Mouse (Mus musculus) left cerebral cortex, postnatal 25 days (tissue): ENCODE measurements around the gene Pnpla3. TPM values are rescaled to one million over a fixed set of nuclear protein-coding genes. Genes with fewer than 3 reads are reported as not detected.
"Not testable (repeated sequence)": the region's sequence is repeated elsewhere in the genome, so short reads cannot be mapped to it uniquely, and the experiment has no call there.

Source experiments
- DNase-seq, 2 experiments: peaks; one replicate each; pipeline ENCODE4 v3.0.0; 2022; ENCODE audit warnings: low spot score in 2 of 2, mixed read lengths in 1 of 2
- intact Hi-C: fragments of 180-260 bp; cut with DNase I; formaldehyde crosslinking; loops from one replicate; pipeline ENCODE4 v1.15.1; 2025
- total RNA-seq, 2 experiments: library from RNA; stranded (reverse); gene quantifications; 2 replicates each; pipeline ENCODE4 v1.2.3; 2021

Pnpla3 gene
- 10 to 100 TPM; 10.1 to 10.3 TPM for total RNA-seq

- intact Hi-C loops, result loop anchor here (1.0 to 5.0 kb wide), 3 partner anchors 45 to 93 kb away; partner anchors contain the start of genes Pnpla5 and Sult4a1
- peak; percentile 96 to 99 for DNase-seq
These were observed at the start of gene Pnpla3 for GRCm38 (mm10) chr15:84167600-84167999. Gene Pnpla3, plus strand, starts transcription at chr15:84167837.

- DNase-seq, result no peak
- intact Hi-C loops, result loop anchor here (5.0 kb wide), 1 partner anchor 47 kb away; the partner anchor contains the start of gene Pnpla3
These were observed 47.0 kb upstream of the Pnpla3 start for GRCm38 (mm10) chr15:84120612-84121011.

- intact Hi-C loops, result loop anchor here (5.0 kb wide), 1 partner anchor 46 kb away; the partner anchor contains the start of gene Pnpla3
- DNase-seq, result no peak
These were observed 46.6 kb upstream of the Pnpla3 start for GRCm38 (mm10) chr15:84121036-84121435.

GRCm38 (mm10) chr15:84123075-84123474, 44.6 kb upstream of the Pnpla3 start, which contains the start of gene Pnpla5:
Gene Pnpla5, minus strand, starts transcription at chr15:84123175.
- DNase-seq, result no peak
- intact Hi-C loops, result loop anchor here (5.0 kb wide), 1 partner anchor 44 kb away; the partner anchor contains the start of gene Pnpla3

GRCm38 (mm10) chr15:84124086-84124485, 43.6 kb upstream of the Pnpla3 start:
- intact Hi-C loops, result loop anchor here (5.0 kb wide), 1 partner anchor 43 kb away; the partner anchor contains the start of gene Pnpla3
- DNase-seq, result no peak

GRCm38 (mm10) chr15:84126447-84126846, 41.2 kb upstream of the Pnpla3 start:
- no peak for DNase-seq
- intact Hi-C loops, result no loop called here

- intact Hi-C loops, result no loop called here
- no peak for DNase-seq
These were observed 40.8 kb upstream of the Pnpla3 start for GRCm38 (mm10) chr15:84126871-84127270.

- peak in 1 of 2 experiments; percentile 18 for DNase-seq
- intact Hi-C loops, result no loop called here
These were observed 36.4 kb upstream of the Pnpla3 start for GRCm38 (mm10) chr15:84131096-84131786.

GRCm38 (mm10) chr15:84131971-84132370, 35.7 kb upstream of the Pnpla3 start:
- intact Hi-C loops, result no loop called here
- no peak for DNase-seq

- DNase-seq, result no peak
- intact Hi-C loops, result no loop called here
These were observed 34.2 kb upstream of the Pnpla3 start for GRCm38 (mm10) chr15:84133440-84133839.

- no peak for DNase-seq
- intact Hi-C loops, result no loop called here
These were observed 32.2 kb upstream of the Pnpla3 start for GRCm38 (mm10) chr15:84135472-84135871.

- intact Hi-C loops, result no loop called here
- DNase-seq, result no peak
These were observed 30.9 kb upstream of the Pnpla3 start for GRCm38 (mm10) chr15:84136473-84137415.

- no peak for DNase-seq
- intact Hi-C loops, result no loop called here
These were observed 28.0 kb upstream of the Pnpla3 start for GRCm38 (mm10) chr15:84139592-84140005.

GRCm38 (mm10) chr15:84140109-84140508, 27.5 kb upstream of the Pnpla3 start:
- intact Hi-C loops, result no loop called here
- no peak for DNase-seq

GRCm38 (mm10) chr15:84140929-84141328, 26.7 kb upstream of the Pnpla3 start:
- DNase-seq, result no peak
- intact Hi-C loops, result no loop called here

- intact Hi-C loops, result no loop called here
- DNase-seq, result no peak
These were observed 11.5 kb upstream of the Pnpla3 start for GRCm38 (mm10) chr15:84156158-84156557.

- intact Hi-C loops, DNase-seq: not testable (repeated sequence)
These were observed 10.1 kb upstream of the Pnpla3 start for GRCm38 (mm10) chr15:84157530-84157929.

GRCm38 (mm10) chr15:84161871-84162270, 5.8 kb upstream of the Pnpla3 start:
- intact Hi-C loops, result no loop called here

GRCm38 (mm10) chr15:84166818-84167217, 819 bp upstream of the Pnpla3 start:
- DNase-seq, result no peak
- intact Hi-C loops, result loop anchor here (1.0 to 5.0 kb wide), 3 partner anchors 45 to 93 kb away; partner anchors contain the start of genes Pnpla5 and Sult4a1

More at GRCm38 (mm10) chr15:84161871-84162270, 5.8 kb upstream of the Pnpla3 start:
- no peak for DNase-seq
